Comparison of ENCODE assay signal across 16 mouse cellular contexts in genomic region chr1:136699153-136699524, GRCm38 (mm10).
DNase-seq lines count a peak whose midpoint lies in the region; ATAC-seq lines count a peak whose summit lies in the region.
"Had no signal": no experiment of that assay in that cellular context is flagged by ENCODE, and none has a peak within 500 bp of the region (broad histone marks: within the 10 kb centered on the region; RNA-seq: fewer than 3 reads in every experiment).

No protein-coding gene starts in this region.

- DNase-seq in kidney, adult 11 months, result no peak
- DNase-seq in CD4-positive helper T cell, adult 2 months (ENCODE audit: low read depth, low spot score), result peak; percentile 73
- DNase-seq in T-cell, adult 2 months (ENCODE audit: low spot score), result peak; percentile 57
- DNase-seq in liver, embryonic 13.5 days, result no peak
- DNase-seq in embryonic facial prominence, embryonic 10.5 days (ENCODE audit: low spot score), result no peak
- no peak for DNase-seq in urinary bladder, adult 2 months (ENCODE audit: low spot score)
- DNase-seq in left cerebral cortex, postnatal 4 days, result no peak
- DNase-seq: cerebellum, adult 9-11 months; heart, postnatal 14 days; right cerebral cortex, postnatal 25 days; thymus, postnatal 14 days had no signal

- H3K4me2 ChIP-seq in kidney, embryonic 15.5 days, result no peak overlapping the region
- H3K4me2 ChIP-seq in liver, embryonic 13.5 days, result no peak overlapping the region
- H3K4me2 ChIP-seq: hindbrain, embryonic 15.5 days; midbrain, embryonic 12.5 days had no signal

- peaks cover 23% of the 10 kb centered on the region for H3K4me1 ChIP-seq in kidney, embryonic 15.5 days
- peaks cover 22% of the 10 kb centered on the region for H3K4me1 ChIP-seq in liver, embryonic 13.5 days (replicated peaks)
- peaks cover 28% of the 10 kb centered on the region for H3K4me1 ChIP-seq in embryonic facial prominence, embryonic 10.5 days

- H3K9ac ChIP-seq in kidney, embryonic 15.5 days, result no peak overlapping the region
- H3K9ac ChIP-seq in liver, embryonic 13.5 days, result no peak overlapping the region
- H3K9ac ChIP-seq: hindbrain, embryonic 15.5 days; midbrain, embryonic 12.5 days had no signal

- no peak overlapping the region for H3K4me3 ChIP-seq in kidney, embryonic 15.5 days (replicated peaks)
- H3K4me3 ChIP-seq in liver, embryonic 13.5 days (replicated peaks), result no peak overlapping the region
- H3K4me3 ChIP-seq in embryonic facial prominence, embryonic 10.5 days, result no peak overlapping the region
- H3K4me3 ChIP-seq: hindbrain, embryonic 15.5 days; layer of hippocampus, adult 2 months; midbrain, embryonic 12.5 days had no signal

- H3K27ac ChIP-seq in kidney, embryonic 15.5 days, result 0 out of 2 replicates have a peak overlapping the region, but pooled peaks have one; percentile 10
- H3K27ac ChIP-seq in liver, embryonic 13.5 days, result peak overlapping the region; percentile 48
- H3K27ac ChIP-seq in embryonic facial prominence, embryonic 10.5 days (replicated peaks), result no peak overlapping the region; the same call in 1 of the 2 replicates
- H3K27ac ChIP-seq: hindbrain, embryonic 15.5 days; layer of hippocampus, adult 2 months; midbrain, embryonic 12.5 days had no signal

- WGBS in kidney, embryonic 15.5 days, result 71% methylated on average over 7 of the region's 7 CpGs
- 40% methylated on average over 7 of the region's 7 CpGs for WGBS in liver, embryonic 13.5 days (ENCODE audit: insufficient replicate concordance)
- WGBS in embryonic facial prominence, embryonic 10.5 days, result 80% methylated on average over 7 of the region's 7 CpGs

- intact Hi-C loops in left cerebral cortex, postnatal 4 days (cut with DNase I), result no loop called here

- no peaks in the 10 kb centered on the region for H3K9me3 ChIP-seq in kidney, embryonic 15.5 days (replicated peaks)
- no peaks in the 10 kb centered on the region for H3K9me3 ChIP-seq in liver, embryonic 13.5 days (replicated peaks)
- no peaks in the 10 kb centered on the region for H3K9me3 ChIP-seq in embryonic facial prominence, embryonic 10.5 days
- H3K9me3 ChIP-seq: hindbrain, embryonic 15.5 days; midbrain, embryonic 12.5 days had no signal

- no peaks in the 10 kb centered on the region for H3K27me3 ChIP-seq in kidney, embryonic 15.5 days
- H3K27me3 ChIP-seq in liver, embryonic 13.5 days, result no peaks in the 10 kb centered on the region
- H3K27me3 ChIP-seq in embryonic facial prominence, embryonic 10.5 days (replicated peaks; ENCODE audit: low read depth, poor library complexity, severe bottlenecking), result no peaks in the 10 kb centered on the region
- H3K27me3 ChIP-seq: hindbrain, embryonic 15.5 days; Patski had no signal

- ATAC-seq in kidney, embryonic 15.5 days (replicated peaks; ENCODE audit: low FRiP score), result no peak
- no peak for ATAC-seq in liver, embryonic 13.5 days (ENCODE audit: low read depth)

- H3K36me3 ChIP-seq in kidney, embryonic 15.5 days, result no peaks in the 10 kb centered on the region
- no peaks in the 10 kb centered on the region for H3K36me3 ChIP-seq in liver, embryonic 13.5 days
- no peaks in the 10 kb centered on the region for H3K36me3 ChIP-seq in embryonic facial prominence, embryonic 10.5 days (replicated peaks)
- H3K36me3 ChIP-seq: hindbrain, embryonic 15.5 days; midbrain, embryonic 12.5 days had no signal

Comparison
In these comparisons a context has a peak if more than half of its experiments do, and no peak if none do; other contexts are left out.
1. DNase-seq: peak in CD4-positive helper T cell, adult 2 months (single experiment) and T-cell, adult 2 months (single experiment); none in kidney, adult 11 months (single experiment), liver, embryonic 13.5 days (single experiment), embryonic facial prominence, embryonic 10.5 days (single experiment), urinary bladder, adult 2 months (single experiment) and left cerebral cortex, postnatal 4 days (single experiment).